Mouse (Mus musculus) urinary bladder, postnatal 36 days (tissue): ENCODE results near the gene Slc26a3.
"Not testable (repeated sequence)": the region's sequence is repeated elsewhere in the genome, so short reads cannot be mapped to it uniquely, and the experiment has no call there.

Experiments
- DNase-seq, 2 experiments: peaks; one replicate each; pipeline ENCODE4 v3.0.0; 2022; ENCODE audit warnings: low spot score in 2 of 2, mixed read lengths in 1 of 2

The Slc26a3 gene

DNA sequence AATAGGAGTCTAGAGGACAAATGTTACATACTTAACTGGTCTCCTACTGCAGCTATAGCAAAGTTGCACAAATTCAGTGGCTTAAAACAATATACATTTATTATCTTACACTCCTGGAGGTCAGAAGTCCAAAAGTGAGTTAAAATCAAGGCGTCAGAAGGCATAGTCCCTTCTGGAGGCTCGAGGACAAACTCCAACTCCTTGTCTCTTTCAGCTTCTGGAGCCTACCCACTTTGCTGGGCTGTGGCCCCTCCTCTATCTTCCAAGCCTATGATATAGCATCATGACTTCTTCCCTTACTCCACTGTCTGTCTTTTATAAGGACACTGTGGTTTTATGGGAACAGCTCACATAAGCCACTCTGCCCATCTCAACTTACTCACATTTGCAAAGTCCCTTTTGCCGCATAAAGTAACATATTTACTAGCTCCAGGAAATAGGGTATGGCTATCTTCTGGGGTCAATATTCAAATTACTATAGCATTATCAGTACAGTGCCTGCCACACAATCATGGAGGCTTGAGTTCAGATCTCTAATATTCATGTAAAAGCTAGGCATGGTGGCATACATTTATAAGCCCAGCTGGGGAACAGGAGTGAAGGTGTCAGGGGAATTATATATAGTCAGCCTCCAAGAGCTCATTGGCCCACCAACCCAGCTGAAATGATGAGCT, 31.4 kb downstream of the Slc26a3 start:
- no peak for DNase-seq

GRCm38 (mm10) chr12:31437791-31438190, 47.1 kb downstream of the Slc26a3 start:
- no peak for DNase-seq

GRCm38 (mm10) chr12:31439612-31440011, 48.9 kb downstream of the Slc26a3 start:
- no peak for DNase-seq

GRCm38 (mm10) chr12:31444131-31444546, 53.5 kb downstream of the Slc26a3 start:
- DNase-seq: no peak

DNA sequence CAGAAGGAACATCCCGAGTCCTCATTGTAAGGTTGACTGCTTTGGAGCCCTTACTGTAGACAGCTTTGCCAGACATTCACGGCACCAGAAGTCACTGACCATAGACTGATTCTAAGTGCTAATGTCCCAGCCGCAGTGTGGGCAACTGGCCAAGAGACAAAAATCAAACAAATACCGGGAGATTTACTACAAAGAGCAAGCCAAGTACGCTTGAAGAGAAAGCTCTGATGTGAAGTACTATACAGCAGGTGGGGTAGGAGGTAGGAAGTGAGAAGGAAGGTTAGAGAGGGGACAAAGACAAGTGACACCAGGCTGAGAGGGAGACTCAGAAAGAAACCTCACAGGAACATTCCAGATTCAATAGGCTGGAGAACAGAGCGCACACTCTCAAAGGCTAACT, 54.2 kb downstream of the Slc26a3 start:
- DNase-seq: no peak

DNA sequence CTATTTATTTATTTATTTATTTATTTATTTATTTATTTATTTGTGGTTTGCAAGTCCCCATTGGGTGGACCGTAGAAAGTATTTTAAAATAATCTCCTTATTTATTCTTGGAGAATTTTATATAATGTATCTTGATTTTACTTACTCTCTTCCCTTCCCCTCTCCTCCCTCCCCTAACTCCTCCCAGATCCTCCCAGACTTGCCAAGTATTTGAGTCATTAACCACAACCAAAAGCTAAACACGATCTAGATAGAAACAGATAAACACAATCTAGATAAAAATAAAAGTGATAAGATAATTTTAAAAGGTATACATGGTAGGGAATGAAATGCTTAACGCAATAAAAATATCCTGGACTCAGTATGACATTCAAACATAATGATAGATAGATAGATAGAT, 58.7 kb downstream of the Slc26a3 start:
- no peak for DNase-seq

- no peak for DNase-seq
Observed at GRCm38 (mm10) chr12:31456271-31456670, 65.6 kb downstream of the Slc26a3 start.

- DNase-seq: no peak
Observed at GRCm38 (mm10) chr12:31458474-31458873, 67.8 kb downstream of the Slc26a3 start.

GRCm38 (mm10) chr12:31460270-31460669, 69.6 kb downstream of the Slc26a3 start:
- DNase-seq: not testable (repeated sequence)

DNA sequence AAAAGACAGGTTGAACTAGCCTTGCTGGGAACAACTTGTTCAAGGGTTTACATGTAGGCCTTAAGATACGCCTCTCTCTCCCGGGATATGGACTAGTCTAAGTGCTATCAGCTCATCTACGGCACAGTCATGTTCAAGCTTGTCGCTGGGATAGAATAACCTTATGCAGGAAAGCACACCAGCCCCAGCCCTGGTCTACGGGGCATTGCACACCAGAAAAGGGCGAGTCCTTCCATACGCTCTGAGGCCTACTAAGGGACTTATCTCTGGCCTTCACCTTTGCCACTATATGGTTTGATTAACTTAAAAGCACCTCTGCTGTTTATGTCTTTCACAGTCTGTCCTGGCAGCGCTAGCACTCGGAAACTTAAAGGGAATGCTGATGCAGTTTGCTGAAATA, 70.7 kb downstream of the Slc26a3 start:
- no peak for DNase-seq

DNA sequence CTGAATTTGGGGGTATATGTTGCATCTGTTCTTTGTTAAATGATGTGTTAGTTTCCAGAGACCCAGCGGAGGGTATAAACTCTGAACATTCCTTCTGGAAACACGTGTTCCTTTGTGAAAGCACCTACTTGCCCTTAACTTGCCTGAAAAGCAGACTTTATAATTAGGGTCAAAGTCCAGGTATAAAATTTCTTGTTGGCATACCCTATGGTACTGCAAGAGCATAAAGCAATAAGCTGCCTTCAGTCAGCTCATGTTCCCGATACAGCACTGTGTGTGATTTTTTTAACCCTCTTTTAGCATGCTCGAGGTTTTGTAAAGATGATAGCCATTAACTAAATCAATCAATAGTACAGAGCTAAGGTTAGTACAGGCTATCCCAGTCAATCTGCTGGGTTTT, 71.9 kb downstream of the Slc26a3 start:
- no peak for DNase-seq

GRCm38 (mm10) chr12:31478182-31478581, 87.5 kb downstream of the Slc26a3 start:
- DNase-seq: not testable (repeated sequence)

- peak in 1 of 2 experiments; percentile 24 for DNase-seq
Observed at GRCm38 (mm10) chr12:31486431-31486830, 95.8 kb downstream of the Slc26a3 start.

DNA sequence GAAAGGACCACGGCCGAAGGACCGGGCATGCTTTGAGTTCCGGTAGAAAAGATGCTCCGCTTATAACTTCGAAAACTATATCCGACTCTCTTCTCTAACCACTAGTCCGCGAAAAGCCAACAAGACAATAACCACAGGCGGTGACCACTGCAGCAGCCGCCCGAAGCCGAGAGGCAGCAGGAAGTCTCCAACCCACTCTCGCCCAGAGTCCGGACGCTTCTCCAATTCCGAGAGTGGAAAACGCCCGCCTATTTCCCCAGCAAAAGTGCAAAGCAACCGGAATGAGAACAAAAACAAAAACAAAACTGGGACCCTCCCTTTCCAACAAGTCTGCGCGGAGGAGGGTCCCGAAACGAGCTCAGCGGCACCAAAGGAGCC, 108.3 kb downstream of the Slc26a3 start:
- DNase-seq: no peak

- DNase-seq: peak; percentile 92 to 94
Observed at GRCm38 (mm10) chr12:31499314-31500131, 108.9 kb downstream of the Slc26a3 start, which contains the start of gene Cbll1. Cbll1 (minus strand) TSS chr12:31499616.

DNA sequence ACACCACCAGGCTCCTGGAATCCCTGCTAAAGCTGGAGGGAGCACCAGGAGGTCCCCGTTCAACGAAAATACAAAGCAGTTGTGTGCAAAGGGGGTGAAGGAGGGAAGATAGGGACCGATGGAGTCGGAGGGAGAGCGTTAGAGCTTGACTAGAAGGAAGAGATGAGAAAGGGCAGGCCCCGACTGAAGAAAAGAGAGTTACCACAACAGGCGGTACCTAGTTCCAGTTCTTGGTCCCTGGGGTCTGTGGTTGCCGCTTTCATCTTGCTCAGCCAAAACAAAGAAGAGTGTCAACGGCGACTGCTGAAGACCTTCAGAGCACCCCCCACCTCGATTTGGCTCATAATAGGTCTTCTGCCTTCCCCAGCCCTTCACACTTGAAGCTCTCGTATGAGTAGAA, 109.5 kb downstream of the Slc26a3 start:
- no peak for DNase-seq

DNA sequence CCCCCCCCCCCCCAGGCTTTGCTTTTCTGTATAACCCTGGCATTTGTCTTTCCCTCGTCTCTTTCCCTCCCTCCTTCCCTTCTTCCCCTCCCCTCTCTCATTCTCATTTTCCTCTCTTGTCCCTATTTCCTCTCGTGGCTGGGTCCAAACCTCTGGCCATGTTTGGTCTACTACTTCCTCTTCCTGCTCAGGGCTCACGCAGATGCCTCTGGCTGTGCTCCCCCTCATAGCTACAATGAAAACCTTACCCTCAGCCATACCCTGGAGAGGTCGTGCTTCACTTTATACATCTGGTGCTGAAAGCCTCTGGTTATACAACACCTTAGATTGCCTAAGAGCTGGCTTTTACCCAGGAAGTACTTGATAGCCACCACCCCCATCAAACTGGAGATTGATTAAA, 110.6 kb downstream of the Slc26a3 start:
- no peak for DNase-seq

DNA sequence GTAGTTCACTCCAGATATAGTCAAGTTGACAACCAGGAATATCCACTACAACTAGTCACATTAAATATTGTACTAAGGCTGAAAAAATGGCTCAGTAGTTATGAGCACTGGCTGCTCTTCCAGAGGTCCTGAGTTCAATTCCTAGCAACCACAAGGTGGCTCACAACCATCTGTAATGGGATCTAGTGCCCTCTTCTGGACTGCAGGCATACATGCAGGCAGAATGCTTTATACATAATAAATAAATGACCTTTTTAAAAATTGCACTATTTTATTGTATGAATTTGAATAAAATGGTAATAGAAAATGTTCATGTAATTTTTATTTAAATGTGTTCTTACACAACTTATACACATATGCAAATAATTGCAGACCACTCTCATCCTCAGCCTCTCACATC, 112.5 kb downstream of the Slc26a3 start:
- DNase-seq: no peak

DNA sequence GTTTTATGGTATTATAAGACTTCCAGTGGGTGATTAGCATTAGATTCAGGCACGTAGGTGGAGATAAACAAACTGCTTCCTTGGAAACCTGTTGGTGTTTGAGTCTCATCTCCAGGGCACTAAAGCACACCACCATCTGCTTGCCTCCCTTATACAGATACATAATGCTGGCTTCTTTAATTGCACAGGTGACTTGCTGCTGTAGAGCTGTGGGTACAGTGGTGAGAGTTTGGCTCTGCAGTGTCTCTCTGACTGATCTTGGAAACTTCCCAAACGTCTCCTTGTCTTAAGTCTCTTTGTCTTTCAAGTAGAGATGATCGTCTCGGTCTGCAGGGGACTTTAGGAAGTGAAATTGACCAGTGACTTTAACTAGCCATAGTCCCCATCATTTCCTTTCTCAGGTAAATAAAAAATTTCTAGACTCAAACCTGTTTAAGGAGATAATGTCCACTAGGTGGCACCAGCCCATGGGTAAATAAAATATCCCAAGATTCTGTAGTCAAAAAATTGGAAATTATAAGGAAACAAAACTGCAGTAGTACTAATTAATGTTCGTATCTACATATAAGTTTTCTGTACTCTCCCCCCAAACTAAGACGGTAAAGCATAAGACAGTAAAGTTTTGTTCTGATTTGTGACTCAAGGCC, 117.2 kb downstream of the Slc26a3 start:
- DNase-seq: no peak

GRCm38 (mm10) chr12:31508496-31508895, 117.8 kb downstream of the Slc26a3 start:
- DNase-seq: no peak

DNA sequence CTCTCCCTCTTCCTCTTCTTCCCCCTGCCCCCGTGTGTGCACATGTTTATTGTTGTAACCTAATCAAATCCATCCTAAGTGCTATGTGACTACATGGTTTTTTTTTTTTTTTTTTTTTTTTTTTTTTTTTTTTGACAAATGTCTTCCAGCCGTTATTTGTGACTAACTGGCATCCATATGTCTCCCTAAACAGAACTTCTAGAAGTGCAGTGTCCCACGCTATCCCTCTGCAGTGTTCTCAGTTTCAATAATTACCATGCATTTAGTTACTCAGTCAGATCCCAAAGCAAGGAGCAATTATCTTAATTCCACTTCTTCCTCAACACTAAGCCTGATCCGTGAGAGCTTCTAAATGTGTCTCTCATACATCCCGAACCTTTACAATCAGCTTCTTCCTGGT, 120.5 kb downstream of the Slc26a3 start:
- no peak for DNase-seq

DNA sequence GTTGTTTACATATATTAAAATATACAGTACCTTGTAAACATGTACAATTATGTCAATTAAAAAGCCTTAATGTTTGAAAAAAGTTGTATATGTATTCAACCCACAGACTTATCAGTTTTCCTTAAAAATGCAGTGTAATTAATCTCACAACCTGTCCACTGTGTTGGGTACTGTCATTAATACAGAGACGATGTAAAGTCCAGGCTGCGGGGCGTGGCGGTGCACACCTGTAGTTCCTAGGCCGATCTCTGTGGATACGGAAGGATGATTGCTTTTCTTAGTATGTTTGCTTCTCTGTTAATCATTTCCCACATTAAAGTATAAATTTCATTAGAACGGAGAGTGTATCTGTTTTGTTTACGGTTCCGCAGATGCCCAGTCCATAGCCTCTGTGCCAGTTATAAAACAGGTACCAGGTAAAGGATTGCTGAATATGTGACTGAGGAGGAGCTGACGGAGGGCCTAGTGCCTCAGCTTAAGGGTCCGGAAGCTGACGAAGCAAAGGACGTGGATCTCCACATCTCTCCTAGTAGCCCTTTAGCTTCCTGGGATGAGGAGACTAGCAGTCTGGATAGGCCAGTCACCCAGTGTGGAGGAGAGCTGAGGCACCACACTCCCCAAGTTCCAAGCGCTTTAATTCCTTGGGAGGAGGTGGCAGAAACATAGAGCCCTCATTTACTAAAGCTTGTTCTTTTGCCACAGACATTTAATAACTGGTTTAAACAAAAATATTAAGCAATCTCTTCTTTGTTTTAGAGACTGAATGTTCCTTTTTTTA, 122.2 kb downstream of the Slc26a3 start:
- no peak for DNase-seq
